ENCODE assay signal across 17 mouse cellular contexts in genomic region chr9:48339563-48339962, GRCm38 (mm10). TPM values are rescaled to one million over a fixed set of nuclear protein-coding genes. Genes with fewer than 3 reads are reported as not detected.
A peak's percentile ranks its signal among the peaks of the same experiment; 100 is the strongest.
DNase-seq lines count a peak whose midpoint lies in the region; ATAC-seq and TF ChIP-seq lines count a peak whose summit lies in the region.
"Had no signal": no experiment of that assay in that cellular context is flagged by ENCODE, and none has a peak within 500 bp of the region (broad histone marks: within the 10 kb centered on the region; RNA-seq: fewer than 3 reads in every experiment).

No protein-coding gene starts in this region.

- H3K27ac ChIP-seq in embryonic facial prominence, embryonic 14.5 days (replicated peaks; ENCODE audit: low read depth, low read length), result no peak overlapping the region
- no peak overlapping the region for H3K27ac ChIP-seq in embryonic facial prominence, embryonic 10.5 days (replicated peaks)
- 0 out of 2 replicates have a peak overlapping the region, but pooled peaks have one; percentile 12 for H3K27ac ChIP-seq in heart, embryonic 13.5 days (replicated peaks)
- H3K27ac ChIP-seq in heart, postnatal 0 days (ENCODE audit: low read depth), result peak overlapping the region; percentile 46
- H3K27ac ChIP-seq in left cerebral cortex, adult 2 months, result no peak overlapping the region
- H3K27ac ChIP-seq: embryonic facial prominence, embryonic 13.5 days; forebrain, embryonic 15.5 days; limb, embryonic 15.5 days; macrophage; midbrain, embryonic 13.5 days had no signal

- H3K4me1 ChIP-seq in embryonic facial prominence, embryonic 14.5 days (ENCODE audit: control insufficient read depth, insufficient read depth, low read length), result no peaks in the 10 kb centered on the region
- no peaks in the 10 kb centered on the region for H3K4me1 ChIP-seq in embryonic facial prominence, embryonic 10.5 days
- no peaks in the 10 kb centered on the region for H3K4me1 ChIP-seq in heart, embryonic 13.5 days
- H3K4me1 ChIP-seq in G1E (ENCODE audit: insufficient read depth, low read depth, low read length), result peaks cover 64% of the 10 kb centered on the region
- peaks cover 7% of the 10 kb centered on the region; the same call in 1 of the 2 replicates for H3K4me1 ChIP-seq in heart, postnatal 0 days (ENCODE audit: control insufficient read depth, insufficient read depth)
- H3K4me1 ChIP-seq: embryonic facial prominence, embryonic 13.5 days; forebrain, embryonic 15.5 days; midbrain, embryonic 13.5 days had no signal

- H3K9ac ChIP-seq in embryonic facial prominence, embryonic 14.5 days (ENCODE audit: low read depth, low read length), result no peak overlapping the region
- peak overlapping the region; percentile 14; the same call in 1 of the 2 replicates for H3K9ac ChIP-seq in heart, embryonic 13.5 days
- no peak overlapping the region for H3K9ac ChIP-seq in heart, postnatal 0 days (replicated peaks; ENCODE audit: low read depth, low read length)
- H3K9ac ChIP-seq: embryonic facial prominence, embryonic 13.5 days; forebrain, embryonic 15.5 days; limb, embryonic 15.5 days; midbrain, embryonic 13.5 days had no signal

- no peaks in the 10 kb centered on the region for H3K36me3 ChIP-seq in embryonic facial prominence, embryonic 14.5 days (ENCODE audit: control insufficient read depth, insufficient read depth, low read length)
- no peaks in the 10 kb centered on the region for H3K36me3 ChIP-seq in embryonic facial prominence, embryonic 10.5 days (replicated peaks)
- H3K36me3 ChIP-seq in heart, embryonic 13.5 days, result no peaks in the 10 kb centered on the region
- no peaks in the 10 kb centered on the region for H3K36me3 ChIP-seq in G1E (replicated peaks)
- no peaks in the 10 kb centered on the region for H3K36me3 ChIP-seq in heart, postnatal 0 days (replicated peaks; ENCODE audit: control insufficient read depth, insufficient read depth, low read length)
- H3K36me3 ChIP-seq: embryonic facial prominence, embryonic 13.5 days; forebrain, embryonic 15.5 days; limb, embryonic 15.5 days; midbrain, embryonic 13.5 days had no signal

- H3K9me3 ChIP-seq in embryonic facial prominence, embryonic 14.5 days (ENCODE audit: control insufficient read depth, low read length), result no peaks in the 10 kb centered on the region
- H3K9me3 ChIP-seq in embryonic facial prominence, embryonic 10.5 days, result no peaks in the 10 kb centered on the region
- no peaks in the 10 kb centered on the region for H3K9me3 ChIP-seq in heart, embryonic 13.5 days
- no peaks in the 10 kb centered on the region for H3K9me3 ChIP-seq in G1E (replicated peaks)
- H3K9me3 ChIP-seq in heart, postnatal 0 days (replicated peaks; ENCODE audit: control insufficient read depth, low read length), result no peaks in the 10 kb centered on the region
- H3K9me3 ChIP-seq: embryonic facial prominence, embryonic 13.5 days; forebrain, embryonic 15.5 days; limb, embryonic 15.5 days; midbrain, embryonic 13.5 days had no signal

- no peak for TF ChIP-seq EP300 in heart, postnatal 0 days (IDR thresholded peaks at IDR 0.05; ENCODE audit: low read depth)

- no peak for TF ChIP-seq CTCF in G1E (IDR thresholded peaks at IDR 0.05; ENCODE audit: low read depth, low read length)
- no peak for TF ChIP-seq CTCF in heart, postnatal 0 days (IDR thresholded peaks at IDR 0.05; ENCODE audit: low read depth)
- no peak for TF ChIP-seq CTCF in left cerebral cortex, adult 2 months (IDR thresholded peaks at IDR 0.05)

- WGBS in embryonic facial prominence, embryonic 14.5 days, result 42% methylated on average over 5 of the region's 5 CpGs
- WGBS in embryonic facial prominence, embryonic 10.5 days, result 65% methylated on average over 5 of the region's 5 CpGs
- WGBS in heart, embryonic 13.5 days, result 38% methylated on average over 5 of the region's 5 CpGs
- WGBS in heart, postnatal 0 days, result 48% methylated on average over 5 of the region's 5 CpGs

- no peak for ATAC-seq in embryonic facial prominence, embryonic 14.5 days (ENCODE audit: low read depth)
- no peak for ATAC-seq in heart, embryonic 13.5 days (ENCODE audit: extremely low read depth, insufficient number of reproducible peaks, low FRiP score, low TSS enrichment)
- ATAC-seq in G1E (ENCODE audit: extremely low read depth, insufficient number of reproducible peaks, low FRiP score, poor library complexity, severe bottlenecking), result no peak
- no peak for ATAC-seq in heart, postnatal 0 days (ENCODE audit: insufficient read depth, low read depth)
- ATAC-seq: activated CD4-positive, CD25-positive, alpha-beta regulatory T cell, adult 4 months; forebrain, embryonic 15.5 days; midbrain, embryonic 13.5 days had no signal

- intact Hi-C loops in heart, postnatal 36 days (cut with DNase I), result loop anchor here (2.0 kb wide), 1 partner anchor 13 kb away; the partner anchor contains the start of gene Nxpe2
- intact Hi-C loops in left cerebral cortex, adult 2 months (cut with DNase I), result no loop called here

- no peak overlapping the region for H3K4me3 ChIP-seq in embryonic facial prominence, embryonic 14.5 days (ENCODE audit: low read depth, low read length)
- H3K4me3 ChIP-seq in embryonic facial prominence, embryonic 10.5 days, result no peak overlapping the region
- H3K4me3 ChIP-seq in heart, embryonic 13.5 days, result peak overlapping the region; percentile 26
- peak overlapping the region; percentile 13; the same call in 1 of the 2 replicates for H3K4me3 ChIP-seq in G1E (ENCODE audit: low read depth, low read length)
- no peak overlapping the region for H3K4me3 ChIP-seq in heart, postnatal 0 days (ENCODE audit: low read depth, low read length)
- H3K4me3 ChIP-seq in left cerebral cortex, adult 2 months, result no peak overlapping the region
- H3K4me3 ChIP-seq: embryonic facial prominence, embryonic 13.5 days; forebrain, embryonic 15.5 days; limb, embryonic 15.5 days; midbrain, embryonic 13.5 days had no signal

- H3K27me3 ChIP-seq in embryonic facial prominence, embryonic 14.5 days (replicated peaks; ENCODE audit: control insufficient read depth, insufficient read depth, low read length), result no peaks in the 10 kb centered on the region
- no peaks in the 10 kb centered on the region for H3K27me3 ChIP-seq in embryonic facial prominence, embryonic 10.5 days (replicated peaks; ENCODE audit: low read depth, poor library complexity, severe bottlenecking)
- no peaks in the 10 kb centered on the region for H3K27me3 ChIP-seq in heart, embryonic 13.5 days (replicated peaks)
- H3K27me3 ChIP-seq in G1E (ENCODE audit: insufficient read depth, low read length), result no peaks in the 10 kb centered on the region
- H3K27me3 ChIP-seq in heart, postnatal 0 days (ENCODE audit: control insufficient read depth, insufficient read depth, low read length), result no peaks in the 10 kb centered on the region
- H3K27me3 ChIP-seq: embryonic facial prominence, embryonic 13.5 days; forebrain, embryonic 15.5 days; limb, embryonic 15.5 days; midbrain, embryonic 13.5 days had no signal

- peak; percentile 26 for DNase-seq in embryonic facial prominence, embryonic 14.5 days (ENCODE audit: low spot score)
- DNase-seq in embryonic facial prominence, embryonic 10.5 days (ENCODE audit: low spot score), result no peak
- DNase-seq in heart, postnatal 36 days, result no peak
- DNase-seq in G1E (ENCODE audit: low spot score), result no peak
- DNase-seq in heart, postnatal 0 days (ENCODE audit: low spot score), result no peak
- DNase-seq in layer of hippocampus, adult 9-11 months, result no peak
- no peak for DNase-seq in left cerebral cortex, adult 2 months (ENCODE audit: extremely low spot score in 1 of 2, low spot score in 2 of 2)
- DNase-seq: adrenal gland, postnatal 25 days; cerebellum, adult 11-12 months; gastrocnemius, postnatal 10 days had no signal

- H3K4me2 ChIP-seq in embryonic facial prominence, embryonic 14.5 days (ENCODE audit: low read depth, low read length), result no peak overlapping the region
- peak overlapping the region; percentile 43 for H3K4me2 ChIP-seq in heart, embryonic 13.5 days
- H3K4me2 ChIP-seq in heart, postnatal 0 days (ENCODE audit: low read depth, low read length), result 0 out of 2 replicates have a peak overlapping the region, but pooled peaks have one; percentile 4
- H3K4me2 ChIP-seq: embryonic facial prominence, embryonic 13.5 days; forebrain, embryonic 15.5 days; limb, embryonic 15.5 days; midbrain, embryonic 13.5 days had no signal

RNA-seq across cellular contexts. Expression of gene Nxpe2, which starts 13.7 kb away (rescaled TPM):
- 1.0 and 1.6 TPM in 2 replicates for polyA plus RNA-seq in embryonic facial prominence, embryonic 14.5 days (2014; fragmentation: Nextera tagmentation; extraction: Ambion mirVana)
- 0.68 and 1.1 TPM in 2 replicates for polyA plus RNA-seq in embryonic facial prominence, embryonic 10.5 days (2016; fragmentation: Nextera tagmentation; extraction: Ambion mirVana)
- polyA plus RNA-seq in heart, embryonic 13.5 days (2015; fragmentation: Nextera tagmentation; extraction: Ambion mirVana), result 2.8 and 4.7 TPM in 2 replicates
- 1 to 10 TPM; 1.2 to 1.7 TPM for total RNA-seq in heart, postnatal 36 days (2021)
- total RNA-seq in G1E (2014; fragmentation: Nextera tagmentation), result 10.5 and 64.3 TPM in 2 replicates
- total RNA-seq in G1E (2017), result 1.5 and 2.3 TPM in 2 replicates
- 0.12 and 0.18 TPM in 2 replicates for polyA plus RNA-seq in G1E (2012)
- 0.19 and 0.27 TPM in 2 replicates for total RNA-seq in heart, postnatal 0 days (2014; rRNA removed; ENCODE audit: low replicate concordance)
- polyA plus RNA-seq in heart, postnatal 0 days (2015; fragmentation: Nextera tagmentation; extraction: Ambion mirVana), result 1.2 and 1.7 TPM in 2 replicates
- under 1 TPM; 0.16 to 0.32 TPM for total RNA-seq in left cerebral cortex, adult 2 months (2021)
- polyA plus RNA-seq: macrophage had no signal

Comparison
In these comparisons a context has a peak if more than half of its experiments do, and no peak if none do; other contexts are left out.
1. H3K4me3 ChIP-seq: peak in heart, embryonic 13.5 days (single experiment) and G1E (single experiment); none in embryonic facial prominence, embryonic 14.5 days (single experiment), embryonic facial prominence, embryonic 10.5 days (single experiment), heart, postnatal 0 days (single experiment) and left cerebral cortex, adult 2 months (single experiment).
2. H3K27ac ChIP-seq: peak in heart, embryonic 13.5 days (single experiment) and heart, postnatal 0 days (single experiment); none in embryonic facial prominence, embryonic 14.5 days (single experiment), embryonic facial prominence, embryonic 10.5 days (single experiment) and left cerebral cortex, adult 2 months (single experiment).